Mouse (Mus musculus) megakaryocyte, embryonic 14.5 days (primary cell): Measurements from ENCODE around the gene Deaf1. TPM values are rescaled to one million over a fixed set of nuclear protein-coding genes. Genes with fewer than 3 reads are reported as not detected.

ENCODE experiments used
- H3K27me3 ChIP-seq: replicated peaks from 2 replicates; pipeline ENCODE3; 2012; ENCODE audit warnings: inconsistent platforms
- H3K36me3 ChIP-seq: replicated peaks from 2 replicates; pipeline ENCODE3; 2012; ENCODE audit warnings: low read length, inconsistent platforms, mixed read lengths
- H3K4me1 ChIP-seq: 2 replicates; pipeline ENCODE4 v1.6.1; 2012; ENCODE audit warnings: inconsistent platforms
- H3K4me3 ChIP-seq: replicated peaks from 2 replicates; pipeline ENCODE3; 2012; ENCODE audit warnings: moderate library complexity, mild to moderate bottlenecking, inconsistent platforms
- H3K9me3 ChIP-seq: 2 replicates; pipeline ENCODE4 v1.6.1; 2012; ENCODE audit warnings: inconsistent platforms
- FLI1 ChIP-seq: IDR thresholded peaks from 2 replicates; pipeline ENCODE4 v1.6.1; 2012; ENCODE audit warnings: low read length, inconsistent platforms, mixed read lengths
- GATA1 ChIP-seq: IDR thresholded peaks from 3 replicates; pipeline ENCODE4 v1.6.1; 2012; ENCODE audit warnings: mixed read lengths, low read length, inconsistent platforms, borderline replicate concordance
- polyA plus RNA-seq: library from polyadenylated mRNA; stranded (reverse); fragments of >175 nt; gene quantifications from 2 replicates; pipeline ENCODE4 v1.2.3, GENCODE M21; 2012; ENCODE audit warnings: low replicate concordance; ENCODE audit not compliant: insufficient read depth

The Deaf1 gene
- polyA plus RNA-seq, 1 experiment: 52.9 TPM

DNA sequence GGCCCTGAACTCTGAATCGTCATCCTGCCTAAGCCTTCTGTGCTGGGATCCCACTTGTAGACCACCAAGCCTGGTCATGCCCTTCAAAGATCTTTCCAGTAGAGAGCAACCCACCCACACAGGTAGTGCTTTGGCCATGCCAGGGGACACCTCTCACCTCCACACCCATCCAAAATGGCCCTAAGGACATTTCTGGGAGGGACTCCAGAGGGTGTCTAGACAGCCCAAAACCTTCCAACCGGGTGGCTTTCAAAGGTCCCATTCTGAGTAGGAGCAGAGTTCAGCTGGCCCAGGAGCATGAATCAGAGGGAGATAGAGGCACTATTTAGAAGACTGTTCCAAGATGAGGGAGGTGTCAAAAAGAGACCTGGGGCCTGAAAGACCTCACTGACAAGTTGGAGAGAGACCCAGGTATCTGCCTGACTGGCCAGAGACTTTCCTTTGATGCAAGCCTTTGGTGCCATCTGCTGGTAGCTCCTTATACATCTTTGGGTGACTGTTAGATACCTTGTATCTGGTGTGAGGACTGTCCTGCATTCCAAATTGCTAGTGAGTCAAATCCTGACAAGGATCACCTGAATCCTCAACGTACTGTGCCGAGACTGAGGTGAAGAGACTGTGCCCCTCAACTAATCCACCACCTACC, 35.7 kb upstream of the Deaf1 start:
- Histone ChIP-seq H3K27me3 (peaks cover 32% of the 10 kb centered on the region), H3K36me3 (no peaks in the 10 kb centered on the region), H3K9me3 (peaks cover 4% of the 10 kb centered on the region; the same call in 1 of the 2 replicates), H3K4me1 (peaks cover 46% of the 10 kb centered on the region), H3K4me3 (no peak overlapping the region)
- no peak for TF ChIP-seq FLI1
- no peak for TF ChIP-seq GATA1

DNA sequence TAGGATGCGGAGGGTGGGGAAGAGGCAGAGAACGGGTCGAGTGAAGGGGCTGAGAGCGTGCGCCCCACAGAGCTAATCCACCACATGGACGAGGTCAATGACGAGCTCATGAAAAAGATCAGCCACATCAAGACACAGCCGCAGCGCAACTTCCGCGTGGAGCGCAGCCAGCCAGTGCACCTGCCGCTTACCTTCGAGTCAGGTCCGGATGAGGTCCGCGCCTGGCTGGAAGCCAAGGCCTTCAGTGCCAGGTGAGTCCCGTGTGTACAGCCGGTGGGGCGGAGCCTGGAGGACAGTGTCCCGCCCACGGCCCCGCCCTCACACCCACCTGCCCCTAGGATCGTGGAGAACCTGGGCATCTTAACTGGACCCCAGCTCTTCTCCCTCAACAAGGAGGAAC, 34.0 kb upstream of the Deaf1 start:
- Histone ChIP-seq H3K27me3 (peaks cover 45% of the 10 kb centered on the region), H3K36me3 (no peaks in the 10 kb centered on the region), H3K4me1 (peaks cover 42% of the 10 kb centered on the region), H3K4me3 (no peak overlapping the region), H3K9me3 (no peaks in the 10 kb centered on the region)
- TF ChIP-seq GATA1: no peak
- no peak for TF ChIP-seq FLI1

DNA sequence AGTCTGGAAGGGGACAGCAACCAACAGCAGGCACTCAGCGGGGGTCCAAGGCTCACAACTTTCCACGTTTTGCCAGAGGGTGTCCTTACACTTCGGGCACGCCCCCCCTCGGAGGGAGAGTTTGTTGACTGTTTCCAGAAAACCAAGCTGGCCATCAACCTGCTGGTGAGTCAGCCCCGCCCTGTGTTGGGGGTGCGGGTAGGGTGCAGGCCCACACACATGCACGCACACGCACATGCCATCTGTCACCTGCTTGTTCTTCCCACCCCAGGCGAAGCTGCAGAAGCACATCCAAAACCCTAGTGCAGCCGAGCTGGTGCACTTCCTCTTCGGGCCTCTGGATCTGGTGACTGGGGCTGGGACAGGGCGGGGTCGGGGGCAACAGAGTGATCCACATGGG, 29.5 kb upstream of the Deaf1 start:
- Histone ChIP-seq H3K9me3 (no peaks in the 10 kb centered on the region), H3K4me1 (peaks cover 34% of the 10 kb centered on the region), H3K4me3 (no peak overlapping the region), H3K27me3 (peaks cover 63% of the 10 kb centered on the region), H3K36me3 (no peaks in the 10 kb centered on the region)
- TF ChIP-seq FLI1 (no peak), GATA1 (no peak)

DNA sequence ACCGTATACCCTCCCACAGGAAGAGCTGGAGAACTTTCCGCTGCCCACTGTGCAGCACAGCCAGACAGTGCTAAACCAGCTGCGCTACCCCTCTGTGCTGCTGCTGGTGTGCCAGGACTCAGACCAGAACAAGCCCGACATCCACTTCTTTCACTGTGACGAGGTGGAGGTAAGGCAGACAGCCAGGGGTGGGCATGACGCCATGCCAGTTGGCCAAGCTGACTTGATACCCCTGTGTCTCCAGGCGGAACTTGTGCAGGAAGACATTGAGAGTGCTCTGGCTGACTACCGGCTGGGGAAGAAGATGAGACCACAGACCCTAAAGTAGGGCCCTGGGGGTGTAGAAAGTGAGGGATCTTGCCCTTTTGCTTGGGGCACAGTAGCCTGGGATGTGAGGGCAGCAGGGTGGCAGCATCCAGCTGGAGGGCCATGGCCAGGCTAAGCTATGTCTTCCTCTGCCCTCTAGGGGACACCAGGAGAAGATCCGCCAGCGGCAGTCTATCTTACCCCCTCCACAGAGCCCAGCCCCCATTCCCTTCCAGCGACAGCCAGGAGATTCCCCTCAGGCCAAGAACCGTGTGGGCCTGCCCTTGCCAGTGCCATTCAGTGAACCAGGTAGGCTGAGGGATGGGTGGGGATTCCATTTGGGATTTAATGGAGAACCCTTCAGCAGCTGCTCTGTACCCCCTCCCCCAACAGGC, 28.3 kb upstream of the Deaf1 start:
- TF ChIP-seq FLI1 (no peak), GATA1 (no peak)
- no peak overlapping the region for H3K4me3 ChIP-seq
- peaks cover 30% of the 10 kb centered on the region for H3K4me1 ChIP-seq
- peaks cover 54% of the 10 kb centered on the region for H3K27me3 ChIP-seq
- no peaks in the 10 kb centered on the region for H3K36me3 ChIP-seq
- H3K9me3 ChIP-seq: no peaks in the 10 kb centered on the region

DNA sequence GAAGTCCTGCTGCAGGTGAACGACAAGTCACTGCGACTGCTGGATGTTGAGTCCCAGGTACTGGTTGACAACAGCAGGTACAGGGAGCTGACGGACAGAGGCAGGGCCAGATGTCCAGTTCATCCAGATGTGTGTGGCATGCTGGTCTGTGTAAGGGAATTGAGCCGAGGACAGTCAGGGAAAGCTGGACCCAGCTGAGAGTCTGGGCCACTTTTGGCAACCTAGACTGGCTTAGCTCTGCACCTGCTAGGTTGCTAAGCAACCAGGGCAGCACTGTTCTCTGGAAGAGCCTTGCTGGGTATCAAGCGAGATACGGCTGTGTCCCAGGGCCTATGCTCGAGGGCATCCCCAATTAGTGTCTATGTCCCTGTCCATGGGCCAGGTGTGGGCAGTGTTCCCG, 27.6 kb upstream of the Deaf1 start:
- Histone ChIP-seq H3K4me3 (no peak overlapping the region), H3K9me3 (no peaks in the 10 kb centered on the region), H3K27me3 (peaks cover 47% of the 10 kb centered on the region), H3K36me3 (no peaks in the 10 kb centered on the region), H3K4me1 (peaks cover 26% of the 10 kb centered on the region)
- TF ChIP-seq GATA1 (no peak), FLI1 (no peak)

DNA sequence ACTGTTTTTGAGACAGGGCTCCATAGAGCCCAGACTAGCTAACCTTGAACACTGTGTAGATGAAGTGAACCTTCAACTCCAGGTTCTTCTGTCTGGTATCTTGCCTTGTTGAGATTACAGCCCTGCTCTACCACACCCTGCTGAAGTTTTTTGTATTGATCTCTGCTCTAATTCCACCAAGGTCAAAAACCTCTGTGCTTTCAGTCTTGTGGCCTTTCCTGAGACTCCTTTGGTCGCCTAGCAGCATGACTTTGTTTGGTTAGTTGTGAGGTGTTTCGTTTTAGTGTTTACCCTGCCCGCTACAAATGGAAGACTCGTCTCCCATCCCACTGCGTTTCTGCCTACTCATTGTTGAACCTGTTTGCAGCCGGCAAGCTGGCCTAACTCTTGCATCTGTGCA, 23.6 kb upstream of the Deaf1 start:
- peaks cover 13% of the 10 kb centered on the region for H3K4me1 ChIP-seq
- H3K27me3 ChIP-seq: peaks cover 23% of the 10 kb centered on the region
- TF ChIP-seq GATA1 (no peak), FLI1 (no peak)
- no peaks in the 10 kb centered on the region for H3K9me3 ChIP-seq
- H3K36me3 ChIP-seq: no peaks in the 10 kb centered on the region
- no peak overlapping the region for H3K4me3 ChIP-seq

DNA sequence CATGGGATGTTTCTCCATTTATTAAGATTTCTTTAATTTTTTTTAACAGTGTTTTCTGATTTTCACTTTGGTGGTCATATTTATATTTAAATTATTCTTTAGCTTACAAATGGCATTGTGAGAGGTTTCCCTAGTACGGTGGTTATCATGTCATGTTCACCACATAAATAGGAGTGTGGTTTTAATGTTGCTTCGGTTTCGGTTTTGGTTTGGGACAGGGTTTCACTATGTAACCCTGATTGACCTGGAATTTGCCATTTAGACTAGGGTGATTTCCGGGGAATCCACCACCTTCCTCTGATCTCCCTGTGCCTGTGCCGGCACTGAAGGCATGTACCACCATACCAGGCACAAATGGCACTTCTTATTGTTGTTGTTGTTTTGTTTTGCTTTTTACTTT, 17.3 kb upstream of the Deaf1 start:
- H3K4me3 ChIP-seq: no peak overlapping the region
- no peak for TF ChIP-seq FLI1
- TF ChIP-seq GATA1: no peak
- no peaks in the 10 kb centered on the region for H3K9me3 ChIP-seq
- H3K4me1 ChIP-seq: peaks cover 11% of the 10 kb centered on the region
- peaks cover 36% of the 10 kb centered on the region for H3K27me3 ChIP-seq
- no peaks in the 10 kb centered on the region for H3K36me3 ChIP-seq

DNA sequence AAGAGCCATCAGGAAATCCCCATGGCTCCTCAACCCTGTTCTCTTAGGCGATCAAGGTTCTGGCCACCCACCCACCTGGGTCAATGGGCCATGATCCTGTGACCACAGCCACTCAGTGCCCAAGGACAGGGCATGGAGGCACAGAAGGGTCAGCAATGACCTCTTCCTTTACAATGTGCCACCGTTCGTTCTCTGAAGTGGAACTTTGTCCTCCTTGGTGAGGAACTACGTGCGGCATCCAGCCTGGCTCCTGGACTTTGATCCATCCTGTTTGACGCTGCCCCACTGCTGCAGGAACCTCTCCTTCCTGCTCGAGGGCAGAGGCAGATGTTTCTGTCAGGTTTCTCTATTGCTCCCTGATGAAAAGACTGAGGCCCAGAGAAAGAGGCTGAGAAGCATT, 16.2 kb upstream of the Deaf1 start:
- no peak overlapping the region for H3K4me3 ChIP-seq
- peaks cover 13% of the 10 kb centered on the region for H3K4me1 ChIP-seq
- no peaks in the 10 kb centered on the region for H3K36me3 ChIP-seq
- H3K27me3 ChIP-seq: peaks cover 46% of the 10 kb centered on the region
- TF ChIP-seq FLI1 (no peak), GATA1 (no peak)
- no peaks in the 10 kb centered on the region for H3K9me3 ChIP-seq

DNA sequence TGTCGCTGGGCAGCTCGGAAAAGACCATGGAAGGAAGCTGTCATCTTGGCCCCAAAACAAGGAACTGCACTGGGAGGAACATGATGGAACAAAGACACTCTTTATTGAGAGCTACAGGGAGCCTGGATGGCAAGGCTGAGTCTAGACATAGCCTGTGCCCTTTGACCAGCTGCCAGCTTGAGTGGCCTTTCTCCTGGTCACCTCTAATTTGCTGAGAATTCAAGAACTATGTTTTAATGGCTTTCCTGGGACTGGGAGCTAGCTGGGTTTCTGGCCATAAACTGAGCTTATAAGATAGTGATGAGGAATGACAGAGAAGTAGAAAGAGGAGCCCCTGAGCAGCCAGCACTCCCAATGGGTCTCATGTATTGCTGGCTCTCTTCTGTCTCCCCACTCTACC, 15.7 kb upstream of the Deaf1 start:
- Histone ChIP-seq H3K4me1 (peaks cover 18% of the 10 kb centered on the region), H3K4me3 (no peak overlapping the region), H3K9me3 (no peaks in the 10 kb centered on the region), H3K36me3 (no peaks in the 10 kb centered on the region), H3K27me3 (peaks cover 49% of the 10 kb centered on the region)
- TF ChIP-seq GATA1 (no peak), FLI1 (no peak)

DNA sequence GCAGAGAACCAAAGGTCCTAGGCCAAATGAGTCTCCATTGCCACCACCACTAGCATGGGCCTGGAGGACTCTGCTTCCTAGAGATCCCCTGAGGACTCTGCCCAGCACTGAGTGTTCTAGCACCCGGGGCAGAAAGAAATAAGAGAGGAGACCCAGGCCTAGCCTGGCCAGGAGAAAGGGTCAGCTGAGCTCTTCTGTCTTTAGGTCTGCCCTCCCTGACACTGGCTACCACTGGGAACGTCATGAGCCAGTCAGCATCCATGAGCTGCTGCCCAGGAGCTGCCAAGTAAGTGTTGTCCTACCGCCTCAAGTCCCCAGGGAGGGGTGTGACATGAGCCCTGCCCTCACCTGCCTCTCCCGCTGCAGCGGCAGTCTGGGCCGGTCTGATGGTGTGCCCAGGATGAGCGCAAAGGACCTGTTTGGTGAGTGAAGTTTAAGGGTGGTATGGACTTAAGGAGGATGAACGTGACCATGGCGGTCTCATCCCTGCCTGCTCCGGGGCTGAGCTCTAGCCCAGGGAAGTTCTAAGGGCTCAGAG, 14.3 kb upstream of the Deaf1 start:
- TF ChIP-seq FLI1: no peak
- no peak overlapping the region for H3K4me3 ChIP-seq
- H3K27me3 ChIP-seq: peaks cover 49% of the 10 kb centered on the region
- H3K4me1 ChIP-seq: peaks cover 25% of the 10 kb centered on the region
- H3K9me3 ChIP-seq: no peaks in the 10 kb centered on the region
- peaks cover 4% of the 10 kb centered on the region for H3K36me3 ChIP-seq
